Mouse (Mus musculus) erythroid progenitor cell, adult 5-6 weeks (primary cell): ENCODE measurements around the gene Rspo1. TPM values are rescaled to one million over a fixed set of nuclear protein-coding genes. Genes with fewer than 3 reads are reported as not detected.
"Not testable (repeated sequence)": the region's sequence is repeated elsewhere in the genome, so short reads cannot be mapped to it uniquely, and the experiment has no call there.

Experiments
- ATAC-seq: replicated peaks from 2 replicates; pipeline ENCODE4 v1.8.0; 2016; ENCODE audit warnings: moderate number of reproducible peaks, mild to moderate bottlenecking, moderate TSS enrichment, inconsistent platforms; ENCODE audit not compliant: poor library complexity, low FRiP score, severe bottlenecking
- total RNA-seq, 2 experiments: library from RNA; stranded (forward) in 1 of 2; stranded (reverse) in 1 of 2; fragments of 150-400 nt in 1 of 2; fragments of 186-747, 209-891 nt in 1 of 2; gene quantifications; 2 replicates each; pipeline versions ENCODE4 v1.2.3 to v1.2.4; 2015 to 2017; ENCODE audit warnings: low replicate concordance in 2 of 2

Rspo1 gene
- total RNA-seq (2015; ENCODE audit: low replicate concordance), result 0.72 TPM in 1 of 2 replicates, not detected in the other
- total RNA-seq (2017; ENCODE audit: low replicate concordance), result not detected in 2 replicates

DNA sequence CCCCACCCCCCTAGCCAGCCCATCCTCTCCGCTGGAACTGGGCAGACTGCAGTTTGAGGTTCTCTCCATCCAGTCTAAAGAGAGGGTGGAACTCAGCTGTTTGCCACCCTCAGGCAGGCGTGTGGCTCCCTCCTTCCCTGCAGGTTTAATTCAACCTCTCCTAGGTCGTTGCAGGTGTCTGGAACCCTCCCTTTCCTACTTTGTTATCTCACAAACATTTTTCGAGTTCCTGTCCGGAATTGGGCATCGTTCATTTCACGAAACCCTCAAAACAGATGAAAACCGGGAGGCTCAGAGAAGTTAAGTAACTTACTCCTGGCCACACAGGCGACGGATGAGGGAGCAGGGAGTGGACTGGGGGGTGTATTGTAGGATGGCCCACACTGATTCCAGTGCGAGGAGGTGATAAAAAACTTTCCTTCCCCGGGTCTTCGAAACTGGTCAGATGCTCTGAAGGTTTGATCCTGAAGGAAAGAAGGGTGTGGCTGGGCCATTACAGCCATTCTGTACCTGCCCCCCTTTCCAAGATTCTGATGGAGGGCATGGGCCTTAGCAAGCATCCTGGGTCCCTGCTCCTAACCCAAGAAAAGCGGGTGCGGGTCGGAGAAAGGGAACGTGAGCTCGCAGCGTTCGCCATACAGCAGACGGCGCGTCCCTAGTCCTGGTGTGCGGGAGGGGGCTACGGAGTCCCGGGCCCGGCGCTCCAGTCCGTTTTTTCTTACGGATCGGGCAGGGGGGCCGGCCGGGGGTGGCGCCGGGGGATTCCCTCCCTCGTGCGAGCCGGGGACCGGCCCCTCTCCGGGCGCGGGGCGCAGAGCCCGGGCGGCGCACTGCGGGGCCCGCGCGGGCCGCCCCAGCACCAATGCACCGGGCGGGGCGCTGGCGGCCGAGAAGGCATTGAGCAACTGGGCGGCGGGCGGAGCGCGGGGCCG, at the start of gene Rspo1:
Rspo1 (plus strand) TSS at position 760 of the 932 bp plus-strand sequence.
- ATAC-seq, result no peak

DNA sequence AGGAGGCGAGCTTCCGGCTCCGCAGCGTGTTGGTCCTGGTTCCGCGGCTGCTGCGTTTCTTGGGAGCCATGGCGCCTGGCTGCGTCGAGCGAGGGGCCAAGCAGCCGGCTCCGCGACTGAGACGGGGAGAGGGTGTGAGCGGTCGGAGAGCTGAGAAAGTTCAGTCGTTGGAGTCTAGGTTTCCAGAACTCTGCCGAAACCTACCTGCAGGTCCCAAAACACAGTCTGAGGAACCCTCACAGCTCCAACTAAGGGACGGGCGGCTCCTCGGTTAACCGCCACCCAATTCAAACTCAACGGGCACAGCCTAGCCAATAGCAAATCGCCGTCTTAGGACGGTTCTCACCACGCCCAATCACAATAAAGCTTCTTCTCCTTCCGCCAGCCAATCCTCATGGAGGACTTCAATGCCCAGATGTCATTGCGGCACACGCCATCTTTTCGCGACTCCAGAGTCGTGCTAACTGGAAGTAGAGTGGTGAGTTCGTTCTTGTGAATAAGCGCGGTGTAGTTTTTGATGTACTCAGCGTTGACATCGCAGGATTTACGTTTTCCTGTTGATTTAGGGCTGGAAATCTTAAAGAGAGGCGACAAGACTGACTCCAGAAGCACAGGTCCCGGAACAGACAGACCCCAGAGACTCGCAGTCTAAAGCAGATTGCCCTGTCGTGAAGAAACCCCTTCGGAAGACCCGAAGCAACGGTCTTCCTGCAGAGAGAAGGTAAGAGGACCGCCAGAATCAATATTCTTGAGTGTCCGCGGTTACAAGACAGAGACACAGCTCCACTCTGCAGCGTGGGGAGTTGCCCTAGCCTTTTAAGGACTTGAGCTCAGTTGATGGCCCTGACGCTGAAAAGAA, 49.4 kb upstream of the Rspo1 start, which contains the start of gene 9930104L06Rik:
9930104L06Rik (plus strand) TSS at position 436 of the 859 bp plus-strand sequence.
- peak; percentile 96 for ATAC-seq

GRCm38 (mm10) chr4:124939211-124939610, 47.0 kb upstream of the Rspo1 start, which contains the start of gene Cdca8:
Gene Cdca8 (minus strand): TSS chr4:124939311.
- not testable (repeated sequence) for ATAC-seq

DNA sequence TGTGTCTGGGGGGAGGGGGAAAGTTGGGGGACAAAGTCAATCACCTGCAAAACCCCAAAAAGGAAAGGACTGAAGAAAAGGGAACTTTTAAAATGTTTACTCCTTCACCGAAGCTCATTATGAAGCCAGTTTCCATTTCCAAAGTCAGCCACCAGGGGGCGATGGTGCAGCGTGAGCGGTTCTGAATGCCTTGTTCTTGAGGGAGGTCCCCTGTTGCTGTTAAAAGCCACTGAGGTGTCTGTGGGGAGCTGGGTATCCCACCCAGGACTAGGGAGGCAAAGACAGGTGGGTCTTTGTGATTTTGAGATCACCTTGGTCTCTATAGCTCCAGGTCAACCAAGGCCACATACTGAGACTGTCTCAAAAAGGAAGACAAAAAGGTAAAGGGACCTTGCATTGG, 43.2 kb upstream of the Rspo1 start:
- ATAC-seq, result peak; percentile 71

DNA sequence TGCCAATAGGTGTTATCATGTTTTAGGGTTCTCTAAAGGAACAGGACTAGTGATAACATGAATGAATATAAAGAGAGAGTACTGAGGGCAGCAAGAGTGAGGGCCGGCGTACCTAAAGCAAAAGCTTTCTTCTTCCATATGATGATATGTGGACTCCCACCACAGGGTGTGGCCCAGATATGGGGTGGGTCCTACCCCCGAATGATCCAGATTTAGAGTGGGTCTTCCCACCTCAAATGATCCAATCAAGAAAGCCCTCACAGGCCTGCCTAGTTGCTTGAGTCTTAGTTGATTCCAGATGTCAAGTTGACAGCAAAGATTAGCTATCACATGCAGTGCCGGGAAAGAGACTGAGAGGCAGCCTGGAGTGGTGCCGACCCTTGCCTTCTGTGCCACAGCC, 42.4 kb upstream of the Rspo1 start:
- ATAC-seq, result no peak

- ATAC-seq, result no peak
These were observed 41.3 kb upstream of the Rspo1 start for GRCm38 (mm10) chr4:124944961-124945360.

DNA sequence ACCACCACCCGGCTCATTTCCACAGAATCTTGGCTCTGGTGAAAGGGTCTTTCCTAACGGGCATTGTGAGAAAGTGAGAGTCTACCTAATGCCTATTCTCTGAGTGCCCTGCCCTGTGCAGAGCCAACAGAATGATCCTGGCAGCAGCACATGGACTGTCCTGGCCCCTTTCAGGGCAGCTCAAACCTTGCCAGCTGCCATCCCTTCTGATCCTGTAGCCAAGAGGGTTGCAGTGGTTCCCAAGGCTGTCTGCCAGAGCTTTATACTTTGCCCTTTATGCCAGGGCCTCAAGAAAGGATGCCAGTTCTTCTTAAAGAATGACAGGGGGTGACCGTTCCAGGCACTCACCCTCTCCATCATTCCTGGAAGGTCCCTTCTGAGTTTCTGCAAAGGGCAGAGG, 36.7 kb upstream of the Rspo1 start:
- no peak for ATAC-seq

DNA sequence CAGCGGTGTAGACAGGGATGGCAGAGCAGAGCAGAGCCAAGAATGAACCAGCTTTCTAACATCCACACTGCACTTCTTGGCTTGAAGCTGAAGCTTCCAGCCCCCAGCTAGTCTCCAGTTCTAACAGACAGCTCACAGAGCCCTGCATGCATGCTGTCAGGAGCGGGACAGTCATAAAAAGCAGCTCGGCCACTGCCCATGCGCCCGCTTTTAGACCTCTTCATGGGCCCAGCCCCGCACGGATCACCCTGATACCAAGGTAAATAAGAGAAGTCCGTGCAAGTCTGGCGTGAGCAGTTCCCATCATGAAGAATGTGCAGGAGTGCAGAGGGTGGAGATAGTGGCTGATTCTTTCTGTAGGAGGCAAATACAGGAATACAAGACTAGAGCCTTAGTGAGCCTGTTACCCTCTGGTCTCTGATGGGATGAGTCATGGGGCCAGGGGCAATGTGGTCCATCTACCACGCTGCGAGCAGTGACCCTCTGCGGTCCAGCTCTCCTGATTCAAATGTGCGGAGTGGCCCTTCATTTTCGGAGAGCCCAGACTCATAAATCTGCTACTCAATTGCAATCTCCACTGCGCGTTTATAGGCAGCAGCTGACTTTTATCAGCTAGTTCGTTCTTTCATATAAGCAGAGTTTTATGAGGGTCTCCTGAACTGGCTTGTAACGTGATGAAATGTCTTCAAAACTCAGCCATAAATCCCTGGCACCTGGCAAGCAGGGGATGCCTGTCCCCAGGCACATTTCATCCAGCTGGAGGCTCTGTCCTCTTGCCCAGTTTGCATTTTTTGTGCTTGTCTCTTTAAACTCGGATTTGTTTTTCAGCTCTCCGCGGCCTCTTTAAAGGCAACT, 35.8 kb upstream of the Rspo1 start:
- no peak for ATAC-seq

GRCm38 (mm10) chr4:124951036-124951433, 35.2 kb upstream of the Rspo1 start:
- no peak for ATAC-seq

DNA sequence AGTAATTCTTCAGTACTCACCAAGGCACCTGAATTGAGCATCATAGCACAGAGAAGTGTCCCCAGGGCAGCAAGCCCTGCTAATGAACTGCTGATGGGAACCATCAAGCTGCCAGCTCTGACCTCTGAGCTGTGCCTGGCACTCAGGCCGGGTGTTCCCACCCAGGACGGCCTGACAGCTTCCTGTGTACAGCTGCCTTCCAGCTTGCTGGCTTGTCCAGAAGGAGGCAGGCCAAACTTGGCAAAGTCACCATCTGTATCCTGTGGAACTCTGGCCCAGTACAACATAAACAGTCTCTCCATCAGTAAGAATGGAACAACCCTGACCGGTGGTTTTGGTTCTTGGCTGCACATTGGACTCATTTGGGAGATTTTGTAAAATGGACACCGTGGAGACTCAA, 32.7 kb upstream of the Rspo1 start:
- ATAC-seq, result no peak

DNA sequence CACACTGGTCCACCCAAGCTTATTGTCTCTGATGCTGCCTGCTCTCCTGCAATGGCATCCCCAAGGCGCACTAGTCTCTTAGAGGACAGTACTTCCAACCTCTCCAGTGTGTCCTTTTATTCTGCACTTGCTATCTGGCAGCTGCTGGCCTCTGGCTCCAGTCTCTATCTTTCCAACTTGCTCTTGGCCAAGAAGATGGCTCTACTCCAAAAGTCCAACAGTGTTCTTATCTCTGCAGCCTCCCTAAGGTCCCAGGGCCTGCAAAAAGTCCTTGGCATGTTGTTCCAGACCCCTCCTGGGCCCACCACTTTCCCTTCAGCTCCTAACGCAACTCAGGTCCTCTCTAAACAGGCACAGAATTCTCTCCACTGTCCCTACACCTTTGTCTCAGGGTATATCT, 28.9 kb upstream of the Rspo1 start:
- ATAC-seq, result no peak

- ATAC-seq, result no peak
These were observed 27.2 kb upstream of the Rspo1 start for GRCm38 (mm10) chr4:124959062-124959461.

DNA sequence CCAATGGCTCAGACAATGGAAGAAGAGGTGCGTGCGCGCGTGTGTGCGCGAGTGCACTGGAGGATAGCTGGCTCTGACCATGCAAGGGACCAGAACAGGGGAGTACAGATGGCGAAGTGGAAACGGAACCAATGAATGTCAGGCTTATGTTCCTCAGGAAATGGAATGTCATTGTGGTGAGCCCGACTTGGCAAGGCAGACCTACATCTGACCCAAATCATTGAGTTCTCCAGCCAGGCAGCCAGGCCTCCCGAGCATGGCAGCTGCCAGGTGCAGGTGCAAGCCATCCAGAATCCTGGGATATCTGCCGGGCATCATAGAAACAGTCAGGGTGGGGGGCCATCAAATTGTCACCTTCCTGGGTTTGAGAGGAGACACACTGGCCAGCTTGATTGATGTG, 25.3 kb upstream of the Rspo1 start:
- no peak for ATAC-seq

DNA sequence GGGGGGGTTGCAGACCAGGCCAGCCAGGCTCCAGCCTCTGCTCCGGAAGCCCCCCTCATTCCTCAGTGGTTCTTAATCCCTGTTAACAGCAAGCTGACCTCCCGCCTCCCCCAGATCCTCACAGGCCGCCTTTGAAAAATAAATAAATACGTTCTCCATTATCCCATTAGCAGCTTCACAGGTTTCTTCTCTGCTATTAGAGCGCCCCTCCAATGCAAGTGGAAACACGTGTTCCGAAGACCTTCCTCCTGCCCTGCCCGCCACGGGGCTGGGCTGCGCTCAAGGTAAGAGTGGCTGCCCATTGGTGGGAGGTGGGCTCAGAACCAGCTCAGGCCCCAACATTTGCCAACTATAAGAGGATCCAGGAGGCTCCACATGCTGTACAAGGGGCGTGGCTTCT, 23.7 kb upstream of the Rspo1 start:
- no peak for ATAC-seq

DNA sequence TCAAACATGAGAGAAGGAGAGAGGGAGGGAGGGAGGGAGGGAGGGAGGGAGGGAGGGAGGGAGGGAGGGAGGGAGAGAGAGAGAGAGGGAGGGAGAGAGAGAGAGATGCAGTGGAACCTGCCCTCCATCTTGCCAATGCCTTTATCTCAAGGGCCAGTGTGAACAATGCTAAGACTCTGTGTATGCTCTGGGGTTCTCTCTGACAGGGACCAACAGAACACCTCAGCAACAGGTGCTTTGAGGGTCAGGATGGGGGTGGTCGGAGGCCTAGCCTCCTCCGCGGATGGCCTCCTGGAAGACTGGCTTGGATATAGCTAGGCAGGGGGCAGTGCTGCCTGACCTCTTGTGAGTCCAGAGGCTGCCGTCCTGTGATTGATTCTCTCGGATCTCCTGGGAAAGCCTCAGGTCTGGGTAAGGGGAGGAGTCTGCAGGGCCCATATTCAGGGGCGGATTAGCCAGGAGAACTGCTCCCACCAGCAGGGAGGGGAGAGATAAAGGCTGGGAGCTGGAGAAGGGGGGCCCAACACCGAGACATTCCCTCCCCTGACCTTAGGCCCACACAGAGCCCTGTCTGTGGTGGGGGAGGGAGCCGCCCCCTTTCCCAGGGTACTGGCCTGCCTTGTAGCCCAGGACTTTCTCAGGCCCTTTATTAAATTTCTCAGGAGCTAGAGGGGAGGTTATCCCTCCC, 21.2 kb upstream of the Rspo1 start:
- ATAC-seq, result no peak

DNA sequence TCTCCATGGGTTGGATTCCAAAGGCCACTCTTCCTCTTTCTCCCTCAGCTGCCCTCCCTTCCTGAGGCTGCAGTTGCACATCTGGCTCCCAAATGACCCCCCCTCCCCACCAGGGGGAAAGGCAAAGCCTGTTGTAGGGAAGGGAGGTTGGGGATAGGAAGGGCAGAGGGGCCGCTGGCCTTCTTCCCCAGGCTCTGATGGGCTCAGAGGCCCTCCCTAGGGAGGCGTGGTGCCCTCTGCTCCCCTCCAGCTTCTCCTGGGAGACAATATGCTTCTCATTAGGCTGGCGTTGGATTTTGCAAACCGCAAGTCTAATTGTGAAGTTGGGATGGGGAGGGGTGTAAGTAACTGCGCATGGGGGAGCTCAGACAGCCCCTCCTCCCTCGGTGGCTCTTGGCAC, 17.5 kb upstream of the Rspo1 start:
- ATAC-seq, result no peak

GRCm38 (mm10) chr4:124969219-124969848, 16.9 kb upstream of the Rspo1 start:
- no peak for ATAC-seq

GRCm38 (mm10) chr4:124970194-124970593, 16.0 kb upstream of the Rspo1 start:
- ATAC-seq, result no peak

GRCm38 (mm10) chr4:124970677-124971076, 15.6 kb upstream of the Rspo1 start:
- ATAC-seq, result no peak
